Mouse (Mus musculus): ENCODE measurements around the gene 4930402F06Rik.

The 4930402F06Rik gene

DNA sequence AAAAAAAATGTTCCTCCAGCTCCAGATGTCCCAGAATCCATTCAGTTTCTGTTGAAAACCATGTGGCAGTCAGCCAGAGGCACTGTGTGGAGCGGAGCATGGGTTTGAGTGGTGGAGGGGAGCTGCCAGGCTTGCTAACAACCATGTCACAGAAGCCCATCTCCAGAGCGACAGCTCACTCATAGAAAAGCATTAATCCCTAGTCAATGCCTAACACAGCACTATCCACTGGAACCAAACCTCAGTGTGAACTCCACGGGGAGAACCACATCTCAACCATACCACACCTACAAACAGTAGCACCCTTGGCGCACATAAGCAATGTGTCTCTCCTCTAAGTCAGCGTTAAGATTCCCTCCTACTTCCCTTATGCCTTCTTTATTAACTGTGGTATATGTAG, at the start of gene 4930402F06Rik:
TSS of gene 4930402F06Rik (minus strand) at position 80 of the 400 bp plus-strand sequence.
- no peak for DNase-seq (ENCODE audit: low spot score)

DNA sequence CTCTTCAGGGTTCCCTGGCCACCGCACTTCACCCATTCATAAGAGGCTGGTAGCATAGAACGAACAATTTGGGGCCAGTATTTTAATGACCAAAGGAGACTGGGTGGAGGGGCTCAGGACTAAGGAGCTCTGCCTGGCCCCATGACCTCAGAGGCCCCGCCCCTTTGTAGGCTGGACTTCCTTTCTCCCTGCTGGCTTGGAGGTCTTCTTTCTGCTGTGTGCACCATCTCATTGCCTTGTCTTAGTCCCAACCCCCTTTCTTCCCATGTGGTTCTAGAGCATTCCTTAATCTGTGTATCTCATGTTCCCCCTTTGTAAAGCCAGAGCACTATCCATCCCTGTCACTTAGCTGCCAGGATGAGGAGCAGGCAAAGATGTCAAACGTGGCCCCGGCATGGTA, 49.3 kb upstream of the 4930402F06Rik start:
- DNase-seq (ENCODE audit: low spot score) = no peak

DNA sequence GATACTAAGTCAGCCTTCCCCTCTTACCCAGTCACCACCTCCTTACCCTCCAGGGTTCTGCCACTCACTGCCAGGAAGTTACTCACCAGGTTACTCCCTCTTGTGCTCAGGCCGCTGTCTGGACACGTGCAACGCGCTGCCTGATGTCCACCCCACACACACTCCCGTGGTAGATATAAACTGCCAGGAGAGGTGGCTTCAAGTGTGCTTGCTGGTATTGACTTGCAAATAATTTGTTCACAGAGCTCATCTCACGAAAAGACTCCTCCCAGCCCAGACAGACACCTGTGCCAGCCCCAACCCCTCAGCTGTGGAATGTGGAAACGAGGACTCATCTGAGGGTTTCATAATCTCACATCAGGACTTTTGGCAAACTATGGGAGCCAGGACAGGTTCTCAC, 48.6 kb upstream of the 4930402F06Rik start:
- peak; percentile 70 for DNase-seq (ENCODE audit: low spot score)

DNA sequence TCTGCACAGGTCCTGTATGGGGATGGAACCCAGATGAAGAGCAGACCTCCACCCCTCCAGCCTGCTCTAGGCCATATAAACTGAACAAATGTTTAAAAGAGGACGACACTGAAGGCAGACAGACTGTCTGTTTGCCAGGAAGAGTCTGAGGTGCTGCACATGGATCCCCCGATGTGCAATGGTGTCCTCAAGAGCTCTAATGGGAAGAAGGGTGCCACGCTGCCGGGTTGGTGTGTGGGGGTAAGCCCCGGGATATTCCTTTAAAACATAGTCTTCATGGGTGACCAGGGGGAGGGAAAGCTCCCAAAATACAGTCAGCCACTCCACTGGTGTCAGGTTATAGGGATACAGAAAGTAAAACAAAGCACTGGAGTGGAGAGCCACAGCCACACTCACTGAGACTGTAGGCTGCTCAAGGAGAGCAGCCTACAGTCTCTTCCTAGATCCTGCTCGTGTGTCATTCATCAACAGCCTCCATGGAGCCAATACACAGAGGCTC, 47.8 kb upstream of the 4930402F06Rik start:
- DNase-seq (ENCODE audit: low spot score) = no peak

DNA sequence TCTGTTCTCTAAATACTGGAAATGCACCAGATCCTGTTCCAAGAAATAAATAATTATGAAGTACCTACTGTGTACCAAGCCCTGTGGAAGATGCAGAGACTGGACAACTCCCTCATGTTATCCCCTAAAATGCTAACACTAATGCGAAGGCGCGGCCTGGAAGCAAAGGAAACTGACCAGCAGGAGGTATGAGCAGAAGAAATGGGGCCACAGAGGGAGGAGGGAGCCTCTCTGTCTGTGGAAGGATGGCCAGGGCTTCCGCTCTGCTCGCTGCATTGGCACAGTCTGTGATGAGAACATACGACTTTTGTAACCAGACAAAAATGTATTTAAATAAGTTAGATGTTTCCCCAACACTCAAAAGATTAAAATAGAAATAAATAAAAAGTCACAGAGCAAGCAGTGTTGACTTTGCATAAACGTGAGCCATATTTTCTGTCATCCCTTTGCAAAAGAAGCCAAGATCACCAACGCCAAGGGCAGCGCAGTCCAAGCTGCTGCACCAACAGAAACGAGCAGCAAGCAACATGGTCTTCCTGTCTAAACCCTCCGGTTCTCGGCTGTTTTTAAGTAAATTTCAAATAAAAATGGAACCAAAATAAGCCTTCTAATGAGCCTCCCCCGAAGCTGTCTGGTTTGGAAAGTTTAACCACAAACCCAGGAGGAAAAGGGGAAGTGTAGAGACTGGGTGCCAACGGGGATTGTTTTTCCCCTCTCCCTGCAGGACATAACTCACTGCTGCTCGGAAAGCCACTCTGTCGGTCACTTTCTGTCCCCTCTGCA, 47.2 kb upstream of the 4930402F06Rik start:
- peak; percentile 47 for DNase-seq (ENCODE audit: low spot score)

DNA sequence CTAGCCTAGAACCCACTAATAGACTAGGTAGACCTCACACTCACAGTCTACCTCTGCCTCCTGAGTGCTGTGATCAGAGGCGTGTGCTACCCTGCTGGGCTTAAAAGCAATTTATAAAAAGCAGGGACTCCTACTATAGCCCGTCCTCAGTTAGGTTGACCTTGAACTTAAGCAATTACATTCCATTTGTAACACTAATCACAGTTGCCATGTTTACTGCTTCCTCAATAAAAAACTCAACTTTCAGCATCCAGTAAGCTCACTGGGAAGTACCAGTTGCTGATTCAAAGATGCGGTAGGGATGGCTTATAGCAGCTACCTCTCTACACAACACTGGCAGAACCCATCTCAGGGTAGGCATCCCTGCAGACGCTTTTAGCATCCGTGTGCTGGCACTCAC, 46.4 kb upstream of the 4930402F06Rik start:
- DNase-seq (ENCODE audit: low spot score) = no peak

DNA sequence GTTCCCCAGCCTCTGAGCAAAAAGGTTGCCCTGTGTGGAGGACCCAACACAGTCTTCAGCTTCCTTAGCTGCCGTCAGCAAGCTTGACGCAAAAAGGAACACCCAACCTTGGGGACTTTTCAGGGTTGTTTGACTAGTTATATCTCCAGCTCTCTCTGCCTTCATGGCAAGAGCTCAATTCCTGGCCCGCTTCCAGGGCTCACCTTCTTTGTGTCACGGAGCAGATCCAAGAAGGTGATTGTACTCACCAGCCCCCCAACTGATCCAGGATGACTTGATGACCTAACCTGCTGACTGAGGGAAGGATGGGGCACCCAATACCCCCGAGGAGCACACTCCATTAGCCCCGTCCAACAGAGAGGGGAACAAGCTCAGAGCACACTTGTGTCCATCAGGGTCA, 45.1 kb upstream of the 4930402F06Rik start:
- DNase-seq (ENCODE audit: low spot score) = peak; percentile 59

DNA sequence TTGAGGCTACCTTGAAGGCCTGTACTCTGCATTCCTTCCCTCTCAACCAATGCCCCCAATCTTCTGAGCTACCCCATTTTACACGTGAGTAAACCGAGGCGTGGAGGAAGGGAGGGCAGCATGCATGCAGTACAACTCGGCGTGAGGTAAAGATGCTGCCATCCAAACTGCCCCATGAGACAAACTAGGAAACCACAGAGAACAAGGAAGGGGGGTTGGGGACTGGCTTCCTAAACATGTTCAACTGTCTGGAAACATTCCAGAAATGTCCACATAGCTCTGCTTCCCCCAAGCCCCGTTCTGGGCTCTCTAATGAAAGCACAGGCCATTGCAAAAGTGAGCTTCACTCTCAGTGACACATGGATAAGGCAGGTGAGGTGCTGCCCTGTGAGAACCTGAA, 44.4 kb upstream of the 4930402F06Rik start:
- DNase-seq (ENCODE audit: low spot score) = no peak

DNA sequence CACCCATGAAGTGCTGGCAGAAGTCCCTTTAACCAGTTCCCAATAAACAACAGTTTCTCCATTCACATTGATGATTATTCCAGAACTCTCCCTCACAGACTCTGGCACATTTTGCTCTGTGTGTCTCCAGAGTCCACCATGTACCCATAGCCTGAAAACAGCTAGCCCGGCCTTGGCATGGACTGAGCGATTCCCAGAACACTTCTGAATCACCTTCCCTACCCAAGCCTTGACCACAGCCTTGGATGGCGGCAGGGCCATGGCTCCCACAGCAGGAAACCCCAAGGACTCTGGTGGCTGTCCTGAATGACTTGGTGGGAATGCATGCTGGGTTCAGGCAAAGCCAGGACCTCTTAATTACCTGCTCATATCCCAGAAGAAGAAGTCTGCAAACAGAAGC, 43.5 kb upstream of the 4930402F06Rik start:
- no peak for DNase-seq (ENCODE audit: low spot score)

DNA sequence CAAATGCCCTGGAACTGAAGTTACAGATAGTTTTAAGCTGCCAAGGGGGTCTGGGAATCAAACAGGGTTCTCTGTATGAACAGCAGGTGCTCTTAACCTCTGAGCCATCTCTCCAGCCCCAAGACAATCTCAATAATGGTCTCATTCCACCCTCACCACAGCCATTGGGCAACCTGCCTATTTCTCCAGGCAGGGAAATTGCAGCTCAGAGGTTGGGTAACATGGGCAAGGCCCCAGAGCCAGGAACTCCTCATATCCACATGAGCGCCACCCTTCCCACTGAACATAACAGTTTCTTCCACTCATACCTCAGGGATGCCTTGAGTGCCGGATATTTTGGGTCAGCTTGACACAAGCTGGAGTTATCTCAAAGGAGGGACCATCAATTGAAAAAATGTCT, 40.8 kb upstream of the 4930402F06Rik start:
- DNase-seq (ENCODE audit: low spot score) = no peak

DNA sequence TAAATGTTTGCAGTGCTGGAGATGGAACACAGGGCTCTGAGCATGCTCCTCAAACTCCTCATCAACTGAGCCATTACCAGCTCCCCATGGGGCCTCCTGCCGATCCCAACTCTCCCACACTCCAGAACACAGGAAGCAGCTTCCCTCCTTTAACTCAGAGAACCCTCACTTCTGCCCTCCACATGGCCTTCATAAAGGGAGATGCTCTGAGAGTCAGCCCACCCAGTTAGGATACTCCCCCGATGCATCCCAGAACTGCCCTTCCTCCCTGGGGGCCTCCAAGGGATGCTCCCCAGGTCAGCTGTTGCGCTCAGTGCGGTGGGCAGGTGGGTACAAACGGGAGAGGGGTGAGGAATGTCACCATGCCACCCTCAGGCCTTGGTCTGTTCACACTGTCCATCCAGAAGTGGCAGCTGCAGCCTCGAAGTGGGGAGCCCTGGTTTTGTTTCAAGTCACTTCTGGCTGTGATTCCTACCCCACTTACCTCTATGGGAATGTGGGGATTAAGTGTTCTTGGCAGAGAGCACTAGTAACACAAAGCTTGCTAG, 37.7 kb upstream of the 4930402F06Rik start:
- DNase-seq (ENCODE audit: low spot score) = no peak

DNA sequence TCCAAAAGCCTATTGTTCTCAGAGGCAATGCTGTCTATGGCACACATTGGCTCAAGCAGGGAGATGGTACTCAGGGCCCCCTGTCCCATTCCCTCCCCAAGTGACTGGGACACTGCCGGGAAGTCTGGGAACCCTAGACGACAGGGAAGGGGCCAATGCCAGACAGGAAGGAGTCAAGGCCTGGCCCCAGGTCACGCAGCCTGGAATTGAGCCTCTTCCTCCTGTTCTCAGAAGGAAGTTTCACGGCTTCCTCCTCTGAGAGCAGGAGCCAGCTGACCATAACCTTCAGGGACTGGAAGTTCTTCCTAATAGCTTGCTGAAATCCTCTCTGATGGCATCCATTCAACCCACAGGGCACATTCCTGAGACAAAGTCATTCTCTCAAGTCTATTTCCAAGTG, 36.5 kb upstream of the 4930402F06Rik start:
- DNase-seq (ENCODE audit: low spot score) = no peak

DNA sequence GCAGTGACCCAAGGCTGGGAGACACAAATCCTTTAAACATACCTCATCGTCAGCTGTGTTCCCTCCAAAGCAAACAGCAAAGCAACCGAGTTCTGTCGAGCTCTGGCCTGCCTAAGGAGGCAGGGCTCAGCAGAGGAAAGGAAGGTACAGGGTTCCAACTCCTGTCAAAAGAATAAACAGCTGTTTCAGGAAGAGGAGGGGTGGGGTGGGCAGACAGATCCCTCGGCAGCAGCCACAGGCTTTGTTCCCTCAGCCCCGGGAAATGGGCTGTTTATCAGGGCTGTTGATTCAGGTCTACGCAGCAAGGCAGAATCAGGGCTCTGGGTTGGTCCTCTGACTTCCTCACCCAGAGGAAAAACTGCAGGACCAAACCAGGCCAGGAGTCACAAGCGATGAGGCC, 35.5 kb upstream of the 4930402F06Rik start:
- peak; percentile 21 for DNase-seq (ENCODE audit: low spot score)

DNA sequence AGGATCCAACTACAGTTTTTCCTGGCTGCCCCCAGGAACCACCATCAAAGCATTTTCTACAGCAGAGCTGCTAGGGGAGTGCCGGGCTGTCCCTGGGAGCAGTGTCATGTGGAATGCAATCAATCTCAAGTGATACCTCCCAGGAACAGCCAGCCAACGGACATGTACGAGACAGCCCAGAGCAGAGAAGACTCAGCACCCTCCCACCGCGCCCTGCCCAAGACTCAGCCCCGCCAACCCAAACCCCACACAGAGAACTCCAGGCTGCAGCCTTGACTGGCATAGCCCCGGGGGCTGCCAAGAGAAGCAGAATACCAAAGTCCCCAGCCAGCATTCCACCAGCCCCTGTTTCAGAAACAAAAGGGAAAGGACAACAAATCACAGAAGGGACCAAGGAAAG, 35.0 kb upstream of the 4930402F06Rik start:
- DNase-seq (ENCODE audit: low spot score) = peak; percentile 24

DNA sequence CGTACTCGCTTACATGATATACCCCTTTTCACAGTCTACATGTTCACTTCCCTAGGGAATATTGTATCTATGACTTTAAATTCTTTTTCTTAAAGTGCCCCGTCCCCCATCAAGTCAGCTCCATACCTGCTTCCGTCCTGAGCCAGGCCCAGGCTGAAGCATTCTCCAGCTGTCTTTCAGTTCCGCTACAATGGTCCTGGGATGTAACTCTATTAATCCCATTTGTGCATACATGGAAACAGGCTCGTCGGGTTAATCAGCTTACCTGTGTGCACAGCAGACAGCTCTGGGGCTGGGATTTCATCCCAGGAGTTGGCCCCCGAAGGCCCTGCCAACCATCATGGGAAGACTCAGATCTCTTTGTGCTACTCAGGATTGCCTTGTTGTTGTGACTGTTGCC, 33.8 kb upstream of the 4930402F06Rik start:
- no peak for DNase-seq (ENCODE audit: low spot score)

DNA sequence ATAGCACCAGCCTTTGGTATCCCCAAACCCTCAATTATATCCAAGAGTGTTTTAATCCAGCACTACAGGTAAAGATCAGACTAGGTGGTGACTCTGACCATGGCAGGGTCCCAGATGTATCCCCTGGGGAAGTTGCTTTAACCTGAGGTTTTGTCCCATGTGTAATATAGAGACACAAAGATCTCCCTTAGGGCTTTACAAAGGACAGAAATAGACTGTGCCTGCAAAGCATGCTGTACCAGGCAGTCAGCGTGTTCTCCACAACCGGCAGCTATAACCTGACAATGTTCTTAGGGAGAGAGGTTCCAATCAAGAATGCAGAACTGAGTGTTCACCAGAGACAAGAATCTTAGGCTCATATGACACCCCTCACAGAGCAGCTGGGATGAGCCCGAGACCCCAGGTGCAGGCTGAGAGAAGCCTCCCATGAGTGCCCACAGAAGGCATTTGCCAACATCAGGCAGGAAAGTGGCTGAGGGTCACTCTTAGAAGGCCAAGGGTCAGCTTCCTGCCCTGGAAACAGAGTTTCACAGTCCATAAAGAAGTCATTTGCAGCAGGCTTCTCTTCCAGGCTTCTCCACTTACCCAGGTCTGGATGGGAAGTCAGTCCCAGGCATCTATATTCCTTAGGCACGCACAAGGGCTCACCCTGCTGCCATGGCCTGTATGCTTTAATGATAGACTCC, 31.8 kb upstream of the 4930402F06Rik start:
- DNase-seq (ENCODE audit: low spot score) = no peak

DNA sequence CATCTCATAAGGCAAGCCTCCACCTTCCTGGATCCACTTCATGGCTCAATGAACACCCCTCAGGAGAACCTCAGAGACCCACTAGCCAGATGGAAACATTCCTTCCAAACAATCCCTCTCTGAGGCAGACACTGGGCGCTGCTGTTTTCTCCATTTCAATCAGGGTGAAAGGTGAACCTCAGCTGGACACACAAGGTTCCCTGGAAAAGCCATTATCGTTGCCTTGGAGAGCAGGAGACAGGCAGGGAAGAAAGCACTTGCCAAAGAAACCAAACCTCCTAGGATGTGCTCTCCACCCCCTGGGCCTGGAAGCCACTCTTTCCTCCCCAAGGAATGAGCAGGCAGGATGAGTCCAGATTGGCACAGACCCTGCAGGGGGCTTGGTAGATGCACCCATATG, 30.6 kb upstream of the 4930402F06Rik start:
- no peak for DNase-seq (ENCODE audit: low spot score)

DNA sequence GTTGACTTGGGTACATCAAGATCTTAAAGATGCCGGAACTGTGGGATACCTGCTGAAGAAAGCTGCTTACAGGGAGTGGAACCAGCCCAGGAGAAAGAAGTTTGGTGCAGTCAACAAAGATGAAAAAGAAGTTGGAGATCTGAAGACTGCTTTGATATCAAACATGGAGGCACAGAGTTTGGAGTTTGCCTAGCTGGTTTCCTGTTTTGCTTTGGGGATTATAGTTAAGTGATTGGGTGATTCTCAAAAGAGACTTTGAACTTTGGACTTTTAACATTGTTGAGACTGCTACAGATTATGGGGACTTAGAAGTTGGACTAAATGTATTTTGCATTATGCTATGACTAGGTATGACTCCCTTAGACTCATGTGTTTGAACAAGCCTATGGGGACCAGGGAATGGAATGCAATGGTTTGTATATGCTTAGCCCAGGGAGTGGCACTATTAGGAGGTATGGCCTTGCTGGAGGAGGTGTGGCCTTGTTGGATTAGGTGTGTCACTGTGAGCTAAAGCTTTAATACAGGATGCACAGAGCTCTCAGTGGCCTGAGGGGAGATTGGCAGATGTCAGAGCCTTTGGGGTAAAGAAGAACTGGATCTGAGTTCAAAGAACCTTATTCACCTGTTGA, 26.9 kb upstream of the 4930402F06Rik start:
- DNase-seq (ENCODE audit: low spot score) = no peak

DNA sequence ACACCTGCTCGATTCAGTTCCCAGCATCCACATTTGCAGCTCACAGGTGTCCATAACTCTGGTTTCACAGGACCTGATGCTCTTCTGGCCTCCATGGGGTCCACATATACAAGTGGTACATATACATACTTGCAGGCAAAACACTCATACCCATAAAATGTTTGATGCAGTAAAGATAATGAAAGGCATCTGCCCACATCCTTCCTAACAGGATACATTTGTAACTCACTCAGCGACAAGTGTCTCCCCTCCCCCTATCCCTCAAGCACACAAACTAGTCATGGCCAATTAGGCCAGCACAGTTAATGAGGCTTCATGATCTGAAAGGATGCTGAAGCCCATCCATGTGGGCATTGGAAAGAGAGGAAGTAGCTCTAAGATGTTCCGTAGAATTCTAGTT, 25.4 kb upstream of the 4930402F06Rik start:
- DNase-seq (ENCODE audit: low spot score) = no peak

DNA sequence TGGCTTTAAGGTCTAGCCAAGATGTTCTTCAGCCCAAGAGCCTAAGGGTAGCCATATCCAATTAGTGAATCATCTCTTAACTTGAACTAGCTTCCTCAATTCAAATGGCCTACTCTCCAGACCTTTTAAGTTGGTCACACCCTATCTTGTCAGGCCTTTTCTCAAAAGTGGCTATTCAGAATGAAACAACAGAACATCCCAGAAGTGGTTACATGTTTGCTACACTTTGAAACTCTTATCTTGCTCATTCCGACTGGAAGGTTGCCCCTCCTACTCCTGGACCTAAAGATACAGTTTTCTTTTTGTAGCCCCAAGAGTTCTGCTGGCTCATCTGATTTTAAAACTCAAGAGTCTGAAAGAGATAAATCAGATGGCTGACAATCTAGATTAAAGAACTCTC, 23.7 kb upstream of the 4930402F06Rik start:
- no peak for DNase-seq (ENCODE audit: low spot score)

DNA sequence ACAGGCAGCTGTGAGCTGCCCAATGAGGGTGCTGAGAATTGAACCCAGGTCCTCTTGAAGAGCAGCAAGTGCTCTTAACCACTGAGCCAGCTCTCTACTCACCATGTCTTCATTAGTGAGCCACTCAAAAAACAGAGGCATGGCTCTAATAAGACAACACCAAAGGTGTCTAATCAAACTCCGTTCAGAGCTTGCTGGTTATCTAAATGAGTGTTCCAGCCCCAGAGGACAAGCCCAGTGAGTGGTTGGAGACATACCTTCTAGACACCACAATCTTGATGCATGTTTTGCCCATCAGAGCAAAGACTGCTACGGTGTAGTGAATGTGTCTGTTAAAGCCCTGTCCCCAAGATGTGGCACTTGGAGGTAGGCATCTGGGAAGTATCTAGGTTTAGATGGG, 22.7 kb upstream of the 4930402F06Rik start:
- no peak for DNase-seq (ENCODE audit: low spot score)

DNA sequence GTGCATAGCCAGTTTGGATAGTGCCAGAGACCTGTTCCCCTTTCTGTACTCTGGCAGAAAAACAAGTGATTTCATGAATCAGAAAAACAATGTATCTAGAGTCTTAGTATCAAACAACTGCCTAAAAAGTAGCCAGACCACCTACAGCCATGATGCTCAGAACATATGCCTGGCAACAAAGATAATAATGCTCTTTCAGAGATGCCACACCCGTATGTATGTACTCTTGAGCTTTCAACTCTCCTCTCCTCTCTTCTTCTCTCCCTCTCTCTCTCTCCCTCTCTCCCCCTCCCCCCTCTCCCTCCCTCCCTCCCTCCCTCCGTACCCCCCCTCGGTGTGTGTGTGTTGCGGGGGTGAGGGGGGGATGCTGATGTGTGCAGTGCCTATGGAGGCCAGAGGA, 22.3 kb upstream of the 4930402F06Rik start:
- no peak for DNase-seq (ENCODE audit: low spot score)

DNA sequence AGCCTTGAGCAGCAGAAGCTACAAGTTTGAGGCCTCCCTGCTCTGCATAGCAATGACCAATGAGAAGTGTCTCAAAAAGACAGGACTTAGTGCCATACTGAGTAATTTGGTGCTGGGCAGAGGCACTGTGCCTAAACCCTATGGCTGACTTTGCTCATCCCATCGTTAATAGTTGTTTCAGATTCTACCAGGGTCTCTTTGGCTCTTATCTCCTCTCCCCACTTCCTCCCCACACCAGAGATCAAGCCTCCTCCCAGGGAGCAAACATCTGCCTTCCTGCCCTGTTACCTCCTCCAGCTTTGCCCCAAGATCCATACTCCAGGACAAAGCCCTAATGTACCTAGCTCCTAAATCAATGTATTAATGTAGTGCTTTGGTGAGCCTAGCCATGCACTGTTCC, 20.3 kb upstream of the 4930402F06Rik start:
- no peak for DNase-seq (ENCODE audit: low spot score)

Data from urinary bladder, postnatal 14 days (tissue).